Mouse (Mus musculus) neural tube, embryonic 10.5 days (tissue): ENCODE results near the gene Shc1.

Experiments used
- DNase-seq: peaks from one replicate; pipeline ENCODE4 v3.0.0-alpha.2; 2017; ENCODE audit warnings: low spot score; ENCODE audit errors: extremely low spot score

The Shc1 gene

GRCm38 (mm10) chr3:89418170-89418860 lies at the start of gene Shc1, which contains the start of gene Cks1b:
Gene Shc1, plus strand, starts transcription at chr3:89418443.
Gene Cks1b, minus strand, starts transcription at chr3:89418383.
- DNase-seq, result peak; percentile 92

GRCm38 (mm10) chr3:89373581-89374231 lies 44.5 kb upstream of the Shc1 start:
- no peak for DNase-seq

GRCm38 (mm10) chr3:89377831-89378230 lies 40.4 kb upstream of the Shc1 start:
- no peak for DNase-seq

- DNase-seq, result peak; percentile 92
Measured at GRCm38 (mm10) chr3:89378394-89379067, 39.7 kb upstream of the Shc1 start.

GRCm38 (mm10) chr3:89379388-89380131 lies 38.7 kb upstream of the Shc1 start:
- no peak for DNase-seq

- no peak for DNase-seq
Measured at GRCm38 (mm10) chr3:89380291-89380690, 38.0 kb upstream of the Shc1 start.

GRCm38 (mm10) chr3:89380711-89381110 lies 37.5 kb upstream of the Shc1 start:
- no peak for DNase-seq

GRCm38 (mm10) chr3:89381233-89381632 lies 37.0 kb upstream of the Shc1 start:
- no peak for DNase-seq

- no peak for DNase-seq
Measured at GRCm38 (mm10) chr3:89382033-89382882, 36.0 kb upstream of the Shc1 start.

GRCm38 (mm10) chr3:89382950-89383349 lies 35.3 kb upstream of the Shc1 start:
- no peak for DNase-seq

- no peak for DNase-seq
Measured at GRCm38 (mm10) chr3:89383651-89384255, 34.5 kb upstream of the Shc1 start.

- DNase-seq, result no peak
Measured at GRCm38 (mm10) chr3:89384331-89385076, 33.7 kb upstream of the Shc1 start.

GRCm38 (mm10) chr3:89385451-89385850 lies 32.8 kb upstream of the Shc1 start:
- DNase-seq, result no peak

- DNase-seq, result no peak
Measured at GRCm38 (mm10) chr3:89386438-89387420, 31.5 kb upstream of the Shc1 start.

- DNase-seq, result no peak
Measured at GRCm38 (mm10) chr3:89387632-89388031, 30.6 kb upstream of the Shc1 start.

- DNase-seq, result no peak
Measured at GRCm38 (mm10) chr3:89388134-89388881, 29.9 kb upstream of the Shc1 start.

GRCm38 (mm10) chr3:89388901-89389740 lies 29.1 kb upstream of the Shc1 start:
- no peak for DNase-seq
